Mouse (Mus musculus): ENCODE results near the gene Tmem147. TPM values are rescaled to one million over a fixed set of nuclear protein-coding genes. Genes with fewer than 3 reads are reported as not detected.

The Tmem147 gene
- polyA plus RNA-seq, 1 experiment: not detected

DNA sequence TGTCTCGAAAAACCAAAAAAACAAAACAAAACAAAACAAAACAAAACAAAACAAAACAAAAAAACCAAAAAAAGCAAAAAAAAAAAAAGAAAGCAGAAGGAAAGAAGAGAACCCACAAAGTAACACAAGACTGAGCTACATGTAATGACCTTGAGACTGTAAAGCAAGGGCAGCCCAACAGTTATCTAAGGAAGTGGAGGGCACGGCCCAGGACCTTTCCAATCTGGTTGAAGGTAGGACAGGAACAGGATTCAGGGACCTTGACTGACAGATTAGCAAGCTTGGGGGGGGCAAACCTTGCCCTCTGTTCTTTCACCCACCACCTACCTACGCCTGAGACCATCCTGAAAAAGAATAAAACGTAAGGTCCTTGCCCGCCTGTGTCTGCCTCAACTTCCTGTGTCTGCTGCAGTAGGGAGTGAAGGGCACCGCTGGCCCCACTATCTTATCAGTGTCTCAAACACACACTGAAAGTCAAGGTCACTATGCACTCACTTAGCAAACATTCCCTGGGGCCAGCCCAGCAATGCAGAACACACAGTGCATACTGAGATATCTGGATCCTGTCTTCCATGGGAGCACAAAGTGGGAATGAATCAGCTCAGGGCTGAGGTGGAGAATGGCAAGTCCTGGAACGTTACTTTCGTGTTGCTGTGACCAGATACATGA lies 23.0 kb downstream of the Tmem147 start:
- Histone ChIP-seq H3K4me1 (ENCODE audit: control insufficient read depth, insufficient read depth, low read length) (no peaks in the 10 kb centered on the region), H3K27ac (ENCODE audit: insufficient read depth, low read depth, low read length) (no peak overlapping the region), H3K4me3 (ENCODE audit: insufficient read depth, low read depth, low read length) (no peak overlapping the region)
- TF ChIP-seq POLR2A (IDR thresholded peaks at IDR 0.05; ENCODE audit: insufficient read depth, low read depth, low read length) (no peak), CTCF (IDR thresholded peaks at IDR 0.05; ENCODE audit: insufficient read depth, low read depth, low read length) (no peak)
- WGBS: 85% methylated on average over 8 of the region's 8 CpGs

GRCm38 (mm10) chr7:30698589-30698988 lies 30.8 kb downstream of the Tmem147 start, which contains the start of gene 2200002J24Rik:
2200002J24Rik (plus strand) TSS chr7:30698926.
- no peak within 1 kb of the TSS for H3K27ac ChIP-seq (ENCODE audit: insufficient read depth, low read depth, low read length)
- H3K4me1 ChIP-seq (ENCODE audit: control insufficient read depth, insufficient read depth, low read length): no peaks in the 10 kb centered on the region
- TF ChIP-seq POLR2A (IDR thresholded peaks at IDR 0.05; ENCODE audit: insufficient read depth, low read depth, low read length) (no peak), CTCF (IDR thresholded peaks at IDR 0.05; ENCODE audit: insufficient read depth, low read depth, low read length) (no peak)
- H3K4me3 ChIP-seq (ENCODE audit: insufficient read depth, low read depth, low read length): no peak within 1 kb of the TSS
- WGBS: 50% methylated on average over 9 of the region's 9 CpGs

- Histone ChIP-seq H3K4me3 (ENCODE audit: insufficient read depth, low read depth, low read length) (no peak overlapping the region), H3K4me1 (ENCODE audit: control insufficient read depth, insufficient read depth, low read length) (no peaks in the 10 kb centered on the region), H3K27ac (ENCODE audit: insufficient read depth, low read depth, low read length) (no peak overlapping the region)
- TF ChIP-seq POLR2A (IDR thresholded peaks at IDR 0.05; ENCODE audit: insufficient read depth, low read depth, low read length) (no peak), CTCF (IDR thresholded peaks at IDR 0.05; ENCODE audit: insufficient read depth, low read depth, low read length) (no peak)
- 64% methylated on average over 5 of the region's 5 CpGs for WGBS
Observed at GRCm38 (mm10) chr7:30698101-30698500, 31.2 kb downstream of the Tmem147 start.

DNA sequence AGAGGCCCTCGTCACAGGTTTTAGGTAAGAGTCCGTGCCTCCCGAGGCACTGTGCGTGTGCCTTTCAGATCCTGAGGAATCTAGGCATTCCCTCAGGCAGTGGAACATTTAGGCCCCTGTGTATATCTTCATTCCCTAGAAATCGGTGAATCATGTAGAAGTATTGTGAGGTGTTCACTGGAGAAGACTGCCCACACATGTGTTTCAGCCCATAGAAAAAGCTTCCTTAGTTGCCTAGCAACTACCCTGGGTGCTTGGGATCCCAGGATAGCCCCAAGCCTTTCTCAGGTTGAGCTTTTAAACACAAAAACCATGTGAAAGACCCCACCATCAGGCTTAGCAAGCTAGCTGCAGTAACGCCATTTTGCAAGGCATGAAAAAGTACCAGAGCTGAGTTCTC lies 41.0 kb downstream of the Tmem147 start:
- Histone ChIP-seq H3K4me1 (ENCODE audit: control insufficient read depth, insufficient read depth, low read length) (0 out of 2 replicates have a peak, but pooled peaks cover 3% of the 10 kb centered on the region), H3K4me3 (ENCODE audit: insufficient read depth, low read depth, low read length) (no peak overlapping the region), H3K27ac (ENCODE audit: insufficient read depth, low read depth, low read length) (no peak overlapping the region)
- 71% methylated on average over 6 of the region's 6 CpGs for WGBS
- no peak for TF ChIP-seq CTCF (IDR thresholded peaks at IDR 0.05; ENCODE audit: insufficient read depth, low read depth, low read length)
- TF ChIP-seq POLR2A (IDR thresholded peaks at IDR 0.05; ENCODE audit: insufficient read depth, low read depth, low read length): no peak

GRCm38 (mm10) chr7:30683425-30683824 lies 45.9 kb downstream of the Tmem147 start:
- TF ChIP-seq POLR2A (IDR thresholded peaks at IDR 0.05; ENCODE audit: insufficient read depth, low read depth, low read length): no peak
- TF ChIP-seq CTCF (IDR thresholded peaks at IDR 0.05; ENCODE audit: insufficient read depth, low read depth, low read length): no peak
- H3K4me1 ChIP-seq (ENCODE audit: control insufficient read depth, insufficient read depth, low read length): 0 out of 2 replicates have a peak, but pooled peaks cover 3% of the 10 kb centered on the region
- 78% methylated on average over 2 of the region's 2 CpGs for WGBS
- H3K27ac ChIP-seq (ENCODE audit: insufficient read depth, low read depth, low read length): no peak overlapping the region
- no peak overlapping the region for H3K4me3 ChIP-seq (ENCODE audit: insufficient read depth, low read depth, low read length)

DNA sequence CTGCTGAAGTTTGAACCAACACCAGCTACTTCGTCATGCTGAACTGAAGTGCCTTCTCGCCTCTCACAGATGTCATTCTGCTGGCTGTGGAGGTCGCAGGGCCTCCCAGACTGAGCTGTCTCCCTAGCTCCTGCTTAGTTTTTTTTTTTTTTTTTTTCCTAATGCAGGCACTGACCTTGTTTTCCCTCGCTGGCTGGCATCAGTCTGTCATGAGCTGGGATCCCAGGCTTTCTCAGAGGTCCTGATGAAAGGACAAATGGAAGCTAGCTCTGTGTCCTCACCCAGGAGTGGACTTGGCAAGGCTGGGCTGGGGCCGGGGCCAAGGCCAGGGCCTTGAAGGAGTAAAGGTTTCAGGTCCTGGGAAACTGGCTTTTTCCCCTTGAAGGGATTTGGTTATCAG lies 47.4 kb downstream of the Tmem147 start:
- Histone ChIP-seq H3K4me1 (ENCODE audit: control insufficient read depth, insufficient read depth, low read length) (no peaks in the 10 kb centered on the region), H3K4me3 (ENCODE audit: insufficient read depth, low read depth, low read length) (no peak overlapping the region), H3K27ac (ENCODE audit: insufficient read depth, low read depth, low read length) (no peak overlapping the region)
- TF ChIP-seq POLR2A (IDR thresholded peaks at IDR 0.05; ENCODE audit: insufficient read depth, low read depth, low read length): no peak
- TF ChIP-seq CTCF (IDR thresholded peaks at IDR 0.05; ENCODE audit: insufficient read depth, low read depth, low read length): no peak
- 69% methylated on average over 5 of the region's 5 CpGs for WGBS

- no peak for TF ChIP-seq POLR2A (IDR thresholded peaks at IDR 0.05; ENCODE audit: insufficient read depth, low read depth, low read length)
- TF ChIP-seq CTCF (IDR thresholded peaks at IDR 0.05; ENCODE audit: insufficient read depth, low read depth, low read length): no peak
- Histone ChIP-seq H3K4me3 (ENCODE audit: insufficient read depth, low read depth, low read length) (no peak overlapping the region), H3K4me1 (ENCODE audit: control insufficient read depth, insufficient read depth, low read length) (no peaks in the 10 kb centered on the region), H3K27ac (ENCODE audit: insufficient read depth, low read depth, low read length) (no peak overlapping the region)
- 39% methylated on average over 5 of the region's 5 CpGs for WGBS
Observed at GRCm38 (mm10) chr7:30678263-30678975, 50.9 kb downstream of the Tmem147 start.

Other genes starting within 250 kb of the Tmem147 start
- gene Prodh2, start 235.9 kb downstream of the Tmem147 start, polyA plus RNA-seq (2012; ENCODE audit: insufficient read depth, insufficient read length, low replicate concordance, missing spikeins): not detected in 2 replicates
- not detected in 2 replicates for gene Arhgap33, start 194.5 kb downstream of the Tmem147 start, polyA plus RNA-seq (2012; ENCODE audit: insufficient read depth, insufficient read length, low replicate concordance, missing spikeins)
- gene Hspb6, start 177.4 kb downstream of the Tmem147 start, polyA plus RNA-seq (2012; ENCODE audit: insufficient read depth, insufficient read length, low replicate concordance, missing spikeins): not detected in 2 replicates
- not detected in 2 replicates for gene Proser3, start 177.2 kb downstream of the Tmem147 start, polyA plus RNA-seq (2012; ENCODE audit: insufficient read depth, insufficient read length, low replicate concordance, missing spikeins)
- not detected in 2 replicates for gene Lin37, start 169.7 kb downstream of the Tmem147 start, polyA plus RNA-seq (2012; ENCODE audit: insufficient read depth, insufficient read length, low replicate concordance, missing spikeins)
- not detected in 2 replicates for gene U2af1l4, start 166.2 kb downstream of the Tmem147 start, polyA plus RNA-seq (2012; ENCODE audit: insufficient read depth, insufficient read length, low replicate concordance, missing spikeins)
- not detected in 2 replicates for gene Gm49396, start 166.2 kb downstream of the Tmem147 start, polyA plus RNA-seq (2012; ENCODE audit: insufficient read depth, insufficient read length, low replicate concordance, missing spikeins)
- gene Psenen, start 165.9 kb downstream of the Tmem147 start, polyA plus RNA-seq (2012; ENCODE audit: insufficient read depth, insufficient read length, low replicate concordance, missing spikeins): not detected in 2 replicates
- gene Igflr1, start 164.1 kb downstream of the Tmem147 start, polyA plus RNA-seq (2012; ENCODE audit: insufficient read depth, insufficient read length, low replicate concordance, missing spikeins): not detected in 2 replicates
- gene Kmt2b, start 140.8 kb downstream of the Tmem147 start, polyA plus RNA-seq (2012; ENCODE audit: insufficient read depth, insufficient read length, low replicate concordance, missing spikeins): 696 TPM in 1 of 2 replicates, not detected in the other
- gene Zbtb32, start 130.6 kb downstream of the Tmem147 start, polyA plus RNA-seq (2012; ENCODE audit: insufficient read depth, insufficient read length, low replicate concordance, missing spikeins): not detected in 2 replicates
- gene Upk1a, start 116.7 kb downstream of the Tmem147 start, polyA plus RNA-seq (2012; ENCODE audit: insufficient read depth, insufficient read length, low replicate concordance, missing spikeins): not detected in 2 replicates
- 1,523 TPM in 1 of 2 replicates, not detected in the other for gene Cox6b1, start 103.4 kb downstream of the Tmem147 start, polyA plus RNA-seq (2012; ENCODE audit: insufficient read depth, insufficient read length, low replicate concordance, missing spikeins)
- not detected in 2 replicates for gene Etv2, start 93.7 kb downstream of the Tmem147 start, polyA plus RNA-seq (2012; ENCODE audit: insufficient read depth, insufficient read length, low replicate concordance, missing spikeins)
- gene Rbm42, start 79.2 kb downstream of the Tmem147 start, polyA plus RNA-seq (2012; ENCODE audit: insufficient read depth, insufficient read length, low replicate concordance, missing spikeins): not detected in 2 replicates
- gene Haus5, start 64.5 kb downstream of the Tmem147 start, polyA plus RNA-seq (2012; ENCODE audit: insufficient read depth, insufficient read length, low replicate concordance, missing spikeins): not detected in 2 replicates
- not detected in 2 replicates for gene Pmis2, start 57.9 kb downstream of the Tmem147 start, polyA plus RNA-seq (2012; ENCODE audit: insufficient read depth, insufficient read length, low replicate concordance, missing spikeins)
- not detected in 2 replicates for gene 2200002J24Rik, start 30.6 kb downstream of the Tmem147 start, polyA plus RNA-seq (2012; ENCODE audit: insufficient read depth, insufficient read length, low replicate concordance, missing spikeins)
- not detected in 2 replicates for gene Atp4a, start 17.3 kb downstream of the Tmem147 start, polyA plus RNA-seq (2012; ENCODE audit: insufficient read depth, insufficient read length, low replicate concordance, missing spikeins)
- gene Gapdhs, start 14.1 kb upstream of the Tmem147 start, polyA plus RNA-seq (2012; ENCODE audit: insufficient read depth, insufficient read length, low replicate concordance, missing spikeins): not detected in 2 replicates
- not detected in 2 replicates for gene Sbsn, start 21.9 kb upstream of the Tmem147 start, polyA plus RNA-seq (2012; ENCODE audit: insufficient read depth, insufficient read length, low replicate concordance, missing spikeins)
- gene Dmkn, start 34.2 kb upstream of the Tmem147 start, polyA plus RNA-seq (2012; ENCODE audit: insufficient read depth, insufficient read length, low replicate concordance, missing spikeins): not detected in 2 replicates
- gene Krtdap, start 58.4 kb upstream of the Tmem147 start, polyA plus RNA-seq (2012; ENCODE audit: insufficient read depth, insufficient read length, low replicate concordance, missing spikeins): not detected in 2 replicates
- gene Ffar2, start 94.2 kb upstream of the Tmem147 start, polyA plus RNA-seq (2012; ENCODE audit: insufficient read depth, insufficient read length, low replicate concordance, missing spikeins): not detected in 2 replicates
- gene Ffar3, start 126.6 kb upstream of the Tmem147 start, polyA plus RNA-seq (2012; ENCODE audit: insufficient read depth, insufficient read length, low replicate concordance, missing spikeins): not detected in 2 replicates
- not detected in 2 replicates for gene Ffar1, start 132.0 kb upstream of the Tmem147 start, polyA plus RNA-seq (2012; ENCODE audit: insufficient read depth, insufficient read length, low replicate concordance, missing spikeins)
- gene Cd22, start 150.8 kb upstream of the Tmem147 start, polyA plus RNA-seq (2012; ENCODE audit: insufficient read depth, insufficient read length, low replicate concordance, missing spikeins): not detected in 2 replicates
- gene Mag, start 185.3 kb upstream of the Tmem147 start, polyA plus RNA-seq (2012; ENCODE audit: insufficient read depth, insufficient read length, low replicate concordance, missing spikeins): not detected in 2 replicates
- gene Hamp2, start 195.1 kb upstream of the Tmem147 start, polyA plus RNA-seq (2012; ENCODE audit: insufficient read depth, insufficient read length, low replicate concordance, missing spikeins): not detected in 2 replicates
- gene Hamp, start 214.5 kb upstream of the Tmem147 start, polyA plus RNA-seq (2012; ENCODE audit: insufficient read depth, insufficient read length, low replicate concordance, missing spikeins): not detected in 2 replicates
- gene Usf2, start 227.3 kb upstream of the Tmem147 start, polyA plus RNA-seq (2012; ENCODE audit: insufficient read depth, insufficient read length, low replicate concordance, missing spikeins): 282 TPM in 1 of 2 replicates, not detected in the other
- not detected in 2 replicates for gene Lsr, start 243.9 kb upstream of the Tmem147 start, polyA plus RNA-seq (2012; ENCODE audit: insufficient read depth, insufficient read length, low replicate concordance, missing spikeins)
- gene Fam187b, start 244.2 kb upstream of the Tmem147 start, polyA plus RNA-seq (2012; ENCODE audit: insufficient read depth, insufficient read length, low replicate concordance, missing spikeins): not detected in 2 replicates